Mouse (Mus musculus) midbrain, embryonic 16.5 days (tissue): ENCODE results near the gene Ntng1. TPM values are rescaled to one million over a fixed set of nuclear protein-coding genes. Genes with fewer than 3 reads are reported as not detected.

Source experiments
- ATAC-seq: fragments of 200-750 bp; cut with Nextera tagmentation; 2 replicates; pipeline ENCODE4 v1.8.0; 2017; ENCODE audit warnings: moderate TSS enrichment
- H3K27ac ChIP-seq: fragments of 300-500 bp; sonication (generic); 2 replicates; pipeline ENCODE4 v1.5.1; 2014; ENCODE audit warnings: mild to moderate bottlenecking, low read length, mixed read lengths
- H3K27me3 ChIP-seq: fragments of 300-500 bp; sonication (generic); 2 replicates; pipeline ENCODE4 v1.6.1; 2014; ENCODE audit warnings: low read depth, low read length, mixed read lengths; ENCODE audit not compliant: control insufficient read depth, insufficient read depth
- H3K36me3 ChIP-seq: fragments of 300-500 bp; sonication (generic); 2 replicates; pipeline ENCODE4 v1.6.1; 2014; ENCODE audit warnings: mild to moderate bottlenecking, low read length, moderate library complexity, mixed read lengths; ENCODE audit not compliant: control insufficient read depth, insufficient read depth
- H3K4me1 ChIP-seq: fragments of 300-500 bp; sonication (generic); 2 replicates; pipeline ENCODE4 v1.6.1; 2014; ENCODE audit warnings: mild to moderate bottlenecking, low read length, mixed read lengths; ENCODE audit not compliant: control insufficient read depth, insufficient read depth
- H3K4me2 ChIP-seq: fragments of 300-500 bp; sonication (generic); 2 replicates; pipeline ENCODE4 v1.6.1; 2014; ENCODE audit warnings: mild to moderate bottlenecking, low read length, mixed read lengths
- H3K4me3 ChIP-seq: fragments of 300-500 bp; sonication (generic); 2 replicates; pipeline ENCODE4 v1.5.1; 2014; ENCODE audit warnings: low read depth, mild to moderate bottlenecking, low read length, moderate library complexity, mixed read lengths
- H3K9ac ChIP-seq: fragments of 300-500 bp; sonication (generic); 2 replicates; pipeline ENCODE4 v1.6.1; 2014; ENCODE audit warnings: low read depth, low read length, mixed read lengths
- H3K9me3 ChIP-seq: fragments of 300-500 bp; sonication (generic); replicated peaks from 2 replicates; pipeline ENCODE4 v1.6.1; 2014; ENCODE audit warnings: mild to moderate bottlenecking, low read length, mixed read lengths; ENCODE audit not compliant: control insufficient read depth, poor library complexity, severe bottlenecking
- WGBS: fragments of 180-500 bp; shearing (Covaris S2); extraction: QIAGEN DNeasy Blood & Tissue Kit; methylation state at CpG from one replicate; pipeline ENCODE4 v1.1.7; 2014; 5-methylcytosine and 5-hydroxymethylcytosine counted together
- polyA plus RNA-seq: library from polyadenylated mRNA; unstranded; fragments of >200 nt; fragmentation: Nextera tagmentation; extraction: Ambion mirVana; gene quantifications from 2 replicates; pipeline ENCODE4 v1.2.1, GENCODE M21; 2015

Gene Ntng1
- polyA plus RNA-seq, 1 experiment from 2014 or later: 53.8 TPM

DNA sequence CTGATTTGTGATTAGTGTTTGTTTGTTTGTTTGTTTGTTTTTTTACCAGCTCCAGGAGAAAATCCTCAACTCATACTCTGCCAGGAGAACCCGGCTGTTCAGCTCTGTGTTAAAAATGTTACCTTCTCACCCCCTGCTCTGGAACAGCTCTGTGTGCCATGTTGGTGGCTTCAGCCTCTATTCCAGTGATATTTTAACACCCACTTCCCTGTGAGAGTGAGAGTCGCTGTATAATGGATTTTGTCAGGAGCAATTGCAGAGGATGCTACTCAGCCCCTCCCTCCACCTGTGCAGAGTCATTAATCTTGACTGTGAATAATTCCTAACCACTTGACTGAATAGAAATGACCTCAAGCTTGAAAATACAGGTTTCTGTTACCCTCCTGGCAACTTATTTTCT is 339.7 kb downstream of the Ntng1 start:
- H3K4me1 ChIP-seq: no peaks in the 10 kb centered on the region
- no peak overlapping the region for H3K4me2 ChIP-seq
- no peaks in the 10 kb centered on the region for H3K36me3 ChIP-seq
- H3K27ac ChIP-seq: no peak overlapping the region
- peak; percentile 39; the same call in 1 of the 2 replicates for ATAC-seq
- no peaks in the 10 kb centered on the region for H3K9me3 ChIP-seq
- no peaks in the 10 kb centered on the region for H3K27me3 ChIP-seq
- no peak overlapping the region for H3K9ac ChIP-seq
- WGBS: 58% methylated on average over 2 of the region's 2 CpGs
- H3K4me3 ChIP-seq: no peak overlapping the region

DNA sequence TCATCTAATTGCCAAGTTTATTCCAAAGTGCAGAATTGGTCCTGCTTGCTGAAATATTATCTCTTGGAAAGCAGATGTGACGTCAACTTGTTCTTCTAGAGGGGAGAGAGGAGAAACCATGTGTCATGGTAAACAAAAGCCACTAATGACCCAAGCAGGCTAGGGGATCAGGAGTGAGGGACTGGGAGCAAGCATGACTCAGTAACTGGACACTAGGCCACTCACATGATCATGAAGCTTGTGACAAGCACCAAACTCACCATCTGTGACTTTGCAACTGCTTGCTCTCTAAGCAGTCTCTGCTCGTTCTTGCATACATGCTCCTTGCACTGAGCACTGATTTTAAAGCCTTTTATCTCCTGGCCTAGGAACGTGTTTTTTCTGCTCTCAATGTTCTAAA is 340.2 kb downstream of the Ntng1 start:
- Histone ChIP-seq H3K4me1 (no peaks in the 10 kb centered on the region), H3K4me3 (no peak overlapping the region), H3K4me2 (no peak overlapping the region), H3K27ac (no peak overlapping the region), H3K36me3 (no peaks in the 10 kb centered on the region), H3K9ac (no peak overlapping the region), H3K9me3 (no peaks in the 10 kb centered on the region), H3K27me3 (no peaks in the 10 kb centered on the region)
- ATAC-seq: no peak
- 68% methylated on average over 3 of the region's 3 CpGs for WGBS

DNA sequence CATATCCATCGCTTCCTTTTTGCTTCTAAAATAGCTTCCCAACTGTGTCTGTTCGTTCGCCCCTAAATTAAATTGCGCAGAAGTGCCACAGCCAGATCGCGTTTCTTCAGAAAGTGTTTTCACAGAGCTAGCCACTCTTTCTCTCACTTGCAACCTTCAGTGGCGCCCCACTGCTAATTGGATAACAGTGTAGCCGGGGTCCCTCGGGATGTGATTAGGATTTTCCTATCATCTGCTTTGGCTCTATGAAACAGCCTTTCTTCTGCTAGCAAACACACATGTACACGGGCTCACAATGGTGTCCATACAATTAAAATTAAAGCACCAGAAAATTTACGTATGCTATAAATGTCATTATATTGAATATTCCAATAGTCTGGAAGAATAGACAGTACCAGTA is 346.5 kb downstream of the Ntng1 start:
- no peak overlapping the region for H3K27ac ChIP-seq
- ATAC-seq: peak; percentile 60; the same call in 1 of the 2 replicates

DNA sequence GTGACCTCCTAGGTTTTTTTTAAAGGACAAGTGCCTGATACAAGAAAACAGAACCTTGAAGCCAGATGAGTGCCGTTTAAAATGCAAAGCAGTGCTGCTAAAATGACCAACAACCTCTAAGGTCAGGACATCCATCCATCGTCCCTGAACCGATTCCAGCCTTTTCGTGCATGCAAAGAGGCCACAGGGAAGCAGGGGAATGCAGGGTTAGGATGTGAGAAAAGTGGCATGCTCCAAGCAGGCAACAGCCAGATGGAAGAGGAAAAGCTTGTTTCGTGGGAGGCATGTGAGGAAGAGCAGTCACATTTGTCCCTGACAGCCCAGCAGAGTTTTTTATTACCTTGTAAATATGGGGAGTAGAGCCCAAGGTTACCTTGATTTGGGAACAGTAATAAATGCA is 360.6 kb downstream of the Ntng1 start:
- no peak for ATAC-seq
- H3K4me3 ChIP-seq: no peak overlapping the region

More for the DNA sequence above, 346.5 kb downstream of the Ntng1 start:
- Histone ChIP-seq H3K9me3 (no peaks in the 10 kb centered on the region), H3K27me3 (no peaks in the 10 kb centered on the region), H3K4me1 (no peaks in the 10 kb centered on the region), H3K9ac (no peak overlapping the region), H3K4me2 (no peak overlapping the region), H3K36me3 (no peaks in the 10 kb centered on the region), H3K4me3 (no peak overlapping the region)
- WGBS: 46% methylated on average over 11 of the region's 11 CpGs

DNA sequence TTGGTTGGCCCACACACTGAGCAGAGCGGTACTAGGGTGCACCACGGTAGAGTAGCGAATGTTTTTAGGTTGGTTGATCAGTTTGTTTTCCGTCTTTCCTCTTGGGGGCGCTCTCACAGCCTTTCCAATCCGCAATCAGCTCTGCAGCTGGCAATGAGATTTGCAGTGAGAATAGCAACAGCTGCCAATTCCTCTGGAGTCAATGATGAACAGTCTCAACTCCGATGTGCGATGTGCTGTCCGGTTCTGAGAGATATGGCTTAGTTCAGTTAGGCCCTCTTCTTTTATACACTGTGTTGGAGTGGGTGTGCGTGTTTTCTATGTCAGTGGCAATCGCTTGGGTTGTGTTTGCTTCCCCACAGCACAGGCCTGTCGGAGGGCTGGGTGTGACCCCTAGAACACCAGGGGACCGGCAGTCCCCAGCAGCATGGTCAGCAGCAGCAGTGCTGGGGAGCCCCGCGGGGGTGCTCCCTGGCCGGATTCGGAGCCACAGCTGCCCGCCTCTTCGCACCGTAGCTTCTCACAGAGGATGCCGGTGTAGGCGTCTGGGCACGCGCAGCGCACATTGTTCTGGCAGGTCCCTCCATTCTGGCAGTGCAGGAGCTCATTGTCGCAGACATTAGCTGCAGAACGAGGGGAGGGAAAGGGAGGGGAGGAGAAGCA is 361.4 kb downstream of the Ntng1 start:
- Histone ChIP-seq H3K27ac (peak overlapping the region; percentile 86), H3K27me3 (no peaks in the 10 kb centered on the region), H3K4me2 (peak overlapping the region; percentile 77), H3K4me1 (peaks cover 16% of the 10 kb centered on the region), H3K9me3 (no peaks in the 10 kb centered on the region), H3K9ac (peak overlapping the region; percentile 79), H3K36me3 (no peaks in the 10 kb centered on the region), H3K4me3 (peak overlapping the region; percentile 38)
- peak; percentile 91 for ATAC-seq
- 2% methylated on average over 27 of the region's 27 CpGs for WGBS

More for the DNA sequence above, 360.6 kb downstream of the Ntng1 start:
- H3K4me2 ChIP-seq: peak overlapping the region; percentile 77; the same call in 1 of the 2 replicates
- peak overlapping the region; percentile 86 for H3K27ac ChIP-seq
- no peaks in the 10 kb centered on the region for H3K36me3 ChIP-seq
- H3K9me3 ChIP-seq: no peaks in the 10 kb centered on the region
- peak overlapping the region; percentile 79; the same call in 1 of the 2 replicates for H3K9ac ChIP-seq
- H3K4me1 ChIP-seq: peaks cover 16% of the 10 kb centered on the region
- no peaks in the 10 kb centered on the region for H3K27me3 ChIP-seq
- WGBS: 24% methylated on average over 5 of the region's 5 CpGs

DNA sequence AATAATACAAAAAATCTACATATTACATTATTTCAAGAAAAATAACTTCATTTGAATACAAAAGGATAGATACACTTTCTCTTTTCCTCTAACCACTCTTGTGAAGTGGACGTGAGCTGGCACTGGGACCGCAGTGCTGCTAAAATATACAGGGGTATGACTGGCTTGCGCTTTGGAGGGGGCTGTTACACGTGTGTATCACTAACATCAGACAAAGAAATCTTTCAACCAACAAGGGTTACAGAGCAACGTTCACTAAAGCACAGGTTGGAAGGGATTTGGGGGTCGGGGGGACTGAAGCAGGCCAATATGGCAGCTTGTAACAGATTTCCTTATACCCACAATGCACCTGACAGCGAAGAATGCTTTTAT is 361.9 kb downstream of the Ntng1 start:
- H3K27me3 ChIP-seq: no peaks in the 10 kb centered on the region
- no peaks in the 10 kb centered on the region for H3K9me3 ChIP-seq
- H3K36me3 ChIP-seq: no peaks in the 10 kb centered on the region
- peak overlapping the region; percentile 77 for H3K4me2 ChIP-seq
- H3K9ac ChIP-seq: no peak overlapping the region
- 56% methylated on average over 7 of the region's 7 CpGs for WGBS
- peaks cover 16% of the 10 kb centered on the region for H3K4me1 ChIP-seq
- peak; percentile 20; the same call in 1 of the 2 replicates for ATAC-seq
- peak overlapping the region; percentile 86 for H3K27ac ChIP-seq
- no peak overlapping the region for H3K4me3 ChIP-seq

DNA sequence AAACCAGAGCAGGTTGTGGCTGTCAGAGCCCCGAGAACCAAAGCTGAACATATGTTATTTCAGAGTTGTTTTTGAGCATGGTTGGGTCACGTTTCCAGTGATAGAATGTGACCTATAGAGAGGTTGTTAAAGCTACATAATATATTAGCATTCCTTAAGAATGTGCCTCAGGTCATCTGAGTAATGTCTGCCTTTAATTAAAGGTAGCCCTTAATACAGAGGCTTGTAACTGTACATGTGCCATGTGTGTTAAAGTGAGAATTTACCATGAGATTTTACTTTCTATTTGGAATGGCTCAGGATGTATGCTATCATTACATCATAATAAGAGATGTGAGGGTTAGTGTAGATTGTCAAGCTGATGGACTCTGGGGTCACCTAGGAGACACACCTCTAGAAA is 368.6 kb downstream of the Ntng1 start:
- 78% methylated on average over 2 of the region's 2 CpGs for WGBS
- H3K4me1 ChIP-seq: peaks cover 7% of the 10 kb centered on the region
- no peak for ATAC-seq
- H3K9me3 ChIP-seq: no peaks in the 10 kb centered on the region
- H3K9ac ChIP-seq: no peak overlapping the region
- no peak overlapping the region for H3K27ac ChIP-seq
- no peak overlapping the region for H3K4me3 ChIP-seq
- no peaks in the 10 kb centered on the region for H3K36me3 ChIP-seq
- H3K27me3 ChIP-seq: no peaks in the 10 kb centered on the region
- H3K4me2 ChIP-seq: no peak overlapping the region

DNA sequence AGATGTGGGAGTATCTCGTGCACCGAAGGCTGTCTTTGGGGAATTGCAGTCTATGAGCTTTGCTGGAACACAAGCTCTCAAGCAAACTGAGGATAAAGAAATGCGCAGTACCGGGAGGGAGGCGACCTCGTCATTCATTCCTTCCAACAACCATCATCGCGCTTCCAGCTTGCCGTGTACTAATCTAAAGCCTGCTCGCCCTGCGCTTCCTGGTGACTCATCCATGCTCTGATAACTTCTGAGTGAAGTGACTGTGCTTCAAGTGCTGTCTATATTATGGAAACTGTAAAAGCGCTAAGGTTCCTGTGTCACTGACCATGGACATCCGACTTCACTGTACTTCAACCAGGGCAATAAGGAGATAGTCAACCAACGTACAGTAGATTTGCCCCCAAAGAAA is 371.7 kb downstream of the Ntng1 start:
- no peak for ATAC-seq
- 95% methylated on average over 14 of the region's 14 CpGs for WGBS
- Histone ChIP-seq H3K27me3 (no peaks in the 10 kb centered on the region), H3K27ac (no peak overlapping the region), H3K4me2 (no peak overlapping the region), H3K4me1 (peaks cover 7% of the 10 kb centered on the region), H3K9ac (no peak overlapping the region), H3K9me3 (no peaks in the 10 kb centered on the region), H3K36me3 (no peaks in the 10 kb centered on the region), H3K4me3 (no peak overlapping the region)

DNA sequence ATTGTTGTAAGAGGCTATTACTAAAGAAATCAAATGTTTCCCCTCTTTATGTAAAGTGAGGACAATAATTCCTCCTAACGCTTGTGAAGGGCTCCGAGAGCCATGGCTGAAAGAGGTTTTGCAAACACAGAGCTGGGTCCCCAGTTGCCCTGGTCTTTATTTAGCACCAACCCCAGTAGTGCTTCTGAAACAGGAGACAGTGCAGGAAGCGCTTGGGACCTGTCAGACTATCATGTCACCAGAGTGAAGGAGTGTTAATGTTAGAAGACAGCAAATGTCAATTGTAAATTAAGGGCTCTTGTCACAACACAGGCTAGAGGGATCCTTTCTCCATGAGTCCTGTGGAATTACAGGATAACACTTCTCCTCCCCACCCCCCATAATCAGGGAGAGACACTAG is 376.9 kb downstream of the Ntng1 start:
- WGBS: 85% methylated on average over 3 of the region's 3 CpGs
- H3K36me3 ChIP-seq: no peaks in the 10 kb centered on the region
- no peaks in the 10 kb centered on the region for H3K27me3 ChIP-seq
- no peak for ATAC-seq
- no peak overlapping the region for H3K4me2 ChIP-seq
- H3K27ac ChIP-seq: no peak overlapping the region
- no peak overlapping the region for H3K9ac ChIP-seq
- H3K4me3 ChIP-seq: no peak overlapping the region
- H3K4me1 ChIP-seq: no peaks in the 10 kb centered on the region
- no peaks in the 10 kb centered on the region for H3K9me3 ChIP-seq
